Comparison of ENCODE assay signal across 8 mouse cellular contexts in genomic region chr17:47841931-47842623, GRCm38 (mm10). TPM values are rescaled to one million over a fixed set of nuclear protein-coding genes. Genes with fewer than 3 reads are reported as not detected.
A peak's percentile ranks its signal among the peaks of the same experiment; 100 is the strongest.
DNase-seq lines count a peak whose midpoint lies in the region; ATAC-seq and TF ChIP-seq lines count a peak whose summit lies in the region.

No protein-coding gene starts in this region.

- H3K4me2 ChIP-seq in hindbrain, embryonic 16.5 days (ENCODE audit: low read length) = no peak overlapping the region
- H3K4me2 ChIP-seq in kidney, embryonic 15.5 days = 0 out of 2 replicates have a peak overlapping the region, but pooled peaks have one; percentile 16
- H3K4me2 ChIP-seq in myocyte (ENCODE audit: low read depth) = peak overlapping the region; percentile 68
- no peak overlapping the region for H3K4me2 ChIP-seq in forebrain, embryonic 13.5 days

- DNase-seq in hindbrain, embryonic 10.5 days (ENCODE audit: low spot score) = no peak
- DNase-seq in heart, adult 18-20 months = peak; percentile 92

- peaks cover 14% of the 10 kb centered on the region; the same call in 1 of the 2 replicates for H3K4me1 ChIP-seq in hindbrain, embryonic 10.5 days (replicated peaks)
- peaks cover 3% of the 10 kb centered on the region; the same call in 1 of the 2 replicates for H3K4me1 ChIP-seq in hindbrain, embryonic 16.5 days (ENCODE audit: control insufficient read depth, insufficient read depth, low read depth, low read length)
- peaks cover 21% of the 10 kb centered on the region for H3K4me1 ChIP-seq in bone marrow macrophage, adult 2 months (ENCODE audit: control insufficient read depth, insufficient read depth, low read length)
- peaks cover 16% of the 10 kb centered on the region for H3K4me1 ChIP-seq in kidney, embryonic 15.5 days
- H3K4me1 ChIP-seq in forebrain, embryonic 13.5 days = no peaks in the 10 kb centered on the region; the same call in 1 of the 2 replicates

- peaks cover 15% of the 10 kb centered on the region; the same call in 1 of the 2 replicates for H3K27me3 ChIP-seq in hindbrain, embryonic 10.5 days (ENCODE audit: insufficient read depth, poor library complexity, severe bottlenecking)
- H3K27me3 ChIP-seq in hindbrain, embryonic 16.5 days (replicated peaks; ENCODE audit: control insufficient read depth, insufficient read depth, low read length) = no peaks in the 10 kb centered on the region
- peaks cover 3% of the 10 kb centered on the region; the same call in 1 of the 2 replicates for H3K27me3 ChIP-seq in kidney, embryonic 15.5 days
- peaks cover 8% of the 10 kb centered on the region for H3K27me3 ChIP-seq in myocyte (ENCODE audit: control insufficient read depth, insufficient read depth, insufficient read length)
- H3K27me3 ChIP-seq in forebrain, embryonic 13.5 days = 0 out of 2 replicates have a peak, but pooled peaks cover 12% of the 10 kb centered on the region

- no peak overlapping the region for H3K4me3 ChIP-seq in hindbrain, embryonic 10.5 days
- no peak overlapping the region for H3K4me3 ChIP-seq in hindbrain, embryonic 16.5 days (ENCODE audit: low read length)
- H3K4me3 ChIP-seq in bone marrow macrophage, adult 2 months (ENCODE audit: insufficient read depth, low read length) = peak overlapping the region; percentile 22
- no peak overlapping the region for H3K4me3 ChIP-seq in kidney, embryonic 15.5 days (replicated peaks)
- H3K4me3 ChIP-seq in myocyte = no peak overlapping the region
- no peak overlapping the region for H3K4me3 ChIP-seq in forebrain, embryonic 13.5 days

- 77% methylated on average over 19 of the region's 19 CpGs for WGBS in hindbrain, embryonic 10.5 days
- WGBS in hindbrain, embryonic 16.5 days = 72% methylated on average over 19 of the region's 19 CpGs
- 56% methylated on average over 19 of the region's 19 CpGs for WGBS in kidney, embryonic 15.5 days
- 83% methylated on average over 19 of the region's 19 CpGs for WGBS in forebrain, embryonic 13.5 days

- TF ChIP-seq POLR2A in bone marrow macrophage, adult 2 months (IDR thresholded peaks at IDR 0.05; ENCODE audit: borderline replicate concordance, low read depth, low read length) = no peak
- TF ChIP-seq POLR2A in myocyte (IDR thresholded peaks at IDR 0.05; ENCODE audit: insufficient read length, low read depth) = no peak

- H3K79me2 ChIP-seq in myocyte (ENCODE audit: control insufficient read depth, insufficient read depth) = no peaks in the 10 kb centered on the region

- peaks cover 7% of the 10 kb centered on the region for H3K9me3 ChIP-seq in hindbrain, embryonic 10.5 days
- no peaks in the 10 kb centered on the region for H3K9me3 ChIP-seq in hindbrain, embryonic 16.5 days (ENCODE audit: control insufficient read depth, low read length)
- no peaks in the 10 kb centered on the region for H3K9me3 ChIP-seq in kidney, embryonic 15.5 days (replicated peaks)
- no peaks in the 10 kb centered on the region; the same call in 1 of the 2 replicates for H3K9me3 ChIP-seq in forebrain, embryonic 13.5 days (replicated peaks)

- H3K36me3 ChIP-seq in hindbrain, embryonic 10.5 days = no peaks in the 10 kb centered on the region
- no peaks in the 10 kb centered on the region for H3K36me3 ChIP-seq in hindbrain, embryonic 16.5 days (ENCODE audit: control insufficient read depth, insufficient read depth, low read length)
- H3K36me3 ChIP-seq in kidney, embryonic 15.5 days = no peaks in the 10 kb centered on the region
- H3K36me3 ChIP-seq in myocyte (ENCODE audit: control insufficient read depth, insufficient read depth) = no peaks in the 10 kb centered on the region
- no peaks in the 10 kb centered on the region for H3K36me3 ChIP-seq in forebrain, embryonic 13.5 days (ENCODE audit: poor library complexity, severe bottlenecking)

- no peak for ATAC-seq in hindbrain, embryonic 16.5 days
- ATAC-seq in kidney, embryonic 15.5 days (replicated peaks; ENCODE audit: low FRiP score) = peak; percentile 53; the same call in 1 of the 2 replicates
- no peak for ATAC-seq in activated CD4-positive, CD25-positive, alpha-beta regulatory T cell, adult 4 months
- ATAC-seq in forebrain, embryonic 13.5 days = no peak

- H3K9ac ChIP-seq in hindbrain, embryonic 16.5 days (ENCODE audit: low read depth, low read length) = no peak overlapping the region
- H3K9ac ChIP-seq in kidney, embryonic 15.5 days = no peak overlapping the region
- H3K9ac ChIP-seq in forebrain, embryonic 13.5 days = no peak overlapping the region

- 0 out of 2 replicates have a peak overlapping the region, but pooled peaks have one; percentile 8 for H3K27ac ChIP-seq in hindbrain, embryonic 10.5 days
- no peak overlapping the region for H3K27ac ChIP-seq in hindbrain, embryonic 16.5 days (ENCODE audit: low read depth, low read length)
- H3K27ac ChIP-seq in bone marrow macrophage, adult 2 months (ENCODE audit: insufficient read depth, low read depth, low read length) = peak overlapping the region; percentile 76
- H3K27ac ChIP-seq in kidney, embryonic 15.5 days = peak overlapping the region; percentile 60; the same call in 1 of the 2 replicates
- H3K27ac ChIP-seq in forebrain, embryonic 13.5 days = no peak overlapping the region

- no peak overlapping the region for H3ac ChIP-seq in myocyte (ENCODE audit: control insufficient read depth, insufficient read length)

- no peak for TF ChIP-seq CTCF in bone marrow macrophage, adult 2 months (IDR thresholded peaks at IDR 0.05; ENCODE audit: low read depth, low read length)

TF ChIP-seq in myocyte, 11 proteins besides CTCF, POLR2A, EP300 and RAD21:
- no peak for TF ChIP-seq REST (IDR thresholded peaks at IDR 0.05; ENCODE audit: insufficient read depth, insufficient read length)
- TF ChIP-seq CEBPB (IDR thresholded peaks at IDR 0.05; ENCODE audit: insufficient read depth, poor library complexity, severe bottlenecking) = no peak
- TF ChIP-seq USF1 (IDR thresholded peaks at IDR 0.05; ENCODE audit: low read depth) = no peak
- no peak for TF ChIP-seq MAX (IDR thresholded peaks at IDR 0.05; ENCODE audit: low read depth)
- no peak for TF ChIP-seq E2F4 (IDR thresholded peaks at IDR 0.05; ENCODE audit: insufficient read depth)
- TF ChIP-seq SRF (IDR thresholded peaks at IDR 0.05; ENCODE audit: control insufficient read depth, insufficient read length, low read depth) = no peak
- TF ChIP-seq TCF12 (IDR thresholded peaks at IDR 0.05; ENCODE audit: insufficient read depth, poor library complexity, severe bottlenecking) = peak; percentile 51
- peak; percentile 53 for TF ChIP-seq TCF3 (IDR thresholded peaks at IDR 0.05; ENCODE audit: insufficient read length, low read depth)
- peak; percentile 70 to 91 (median 85) for TF ChIP-seq MYOD1 (IDR thresholded peaks at IDR 0.05; ENCODE audit: control insufficient read depth in 1 of 3, insufficient read length in 2 of 3, low read depth in 2 of 3)
- peak; percentile 80 to 95 (median 86) for TF ChIP-seq MYOG (IDR thresholded peaks at IDR 0.05; ENCODE audit: control insufficient read depth in 1 of 3, insufficient read depth in 1 of 3, insufficient read length in 2 of 3, low read depth in 2 of 3)
- no peak for TF ChIP-seq POLR2AphosphoS2 (IDR thresholded peaks at IDR 0.05; ENCODE audit: insufficient read length, low read depth)

RNA-seq across cellular contexts. Expression of gene Mdfi, which starts 7.6 kb away (rescaled TPM):
- polyA plus RNA-seq in hindbrain, embryonic 10.5 days (2016; fragmentation: Nextera tagmentation; extraction: Ambion mirVana) = 19.9 and 30.6 TPM in 2 replicates
- 2.7 and 3.9 TPM in 2 replicates for polyA plus RNA-seq in hindbrain, embryonic 16.5 days (2015; fragmentation: Nextera tagmentation; extraction: Ambion mirVana)
- polyA plus RNA-seq in bone marrow macrophage, adult 2 months (2012; ENCODE audit: insufficient read depth, insufficient read length, missing spikeins) = not detected in 2 replicates
- total RNA-seq in heart, adult 18-20 months (2021) = 1 to 10 TPM in 1 of 2 experiments, under 1 TPM in 1; 0.40 to 1.3 TPM
- 7.7 and 12.6 TPM in 2 replicates for polyA plus RNA-seq in kidney, embryonic 15.5 days (2015; fragmentation: Nextera tagmentation; extraction: Ambion mirVana)
- polyA plus RNA-seq in myocyte (2012; fragmentation: generic; extraction: Trizol) = 1.1 TPM
- polyA plus RNA-seq in activated CD4-positive, CD25-positive, alpha-beta regulatory T cell, adult 4 months (2017; shearing (Covaris generic)) = not detected
- 2.6 and 3.1 TPM in 2 replicates for polyA plus RNA-seq in forebrain, embryonic 13.5 days (2015; fragmentation: Nextera tagmentation; extraction: Ambion mirVana)

Comparison
In these comparisons a context has a peak if more than half of its experiments do, and no peak if none do; other contexts are left out.
1. H3K27ac ChIP-seq: peak in hindbrain, embryonic 10.5 days (single experiment), bone marrow macrophage, adult 2 months (single experiment) and kidney, embryonic 15.5 days (single experiment); none in hindbrain, embryonic 16.5 days (single experiment) and forebrain, embryonic 13.5 days (single experiment).
2. H3K4me2 ChIP-seq: peak in kidney, embryonic 15.5 days (single experiment) and myocyte (single experiment); none in hindbrain, embryonic 16.5 days (single experiment) and forebrain, embryonic 13.5 days (single experiment).